Mouse (Mus musculus) neural tube, embryonic 11.5 days (tissue): ENCODE measurements around the gene Aktip. TPM values are rescaled to one million over a fixed set of nuclear protein-coding genes. Genes with fewer than 3 reads are reported as not detected.

Source experiments
- ATAC-seq: fragments of 200-750 bp; cut with Nextera tagmentation; 2 replicates; pipeline ENCODE4 v1.8.0; 2017; ENCODE audit warnings: moderate number of reproducible peaks, mild to moderate bottlenecking, moderate TSS enrichment, moderate library complexity; ENCODE audit not compliant: insufficient read depth, low FRiP score, low TSS enrichment
- DNase-seq: peaks from one replicate; pipeline ENCODE4 v3.0.0-alpha.2; 2015; ENCODE audit warnings: low spot score
- H3K27ac ChIP-seq: fragments of 300-500 bp; sonication (generic); 2 replicates; pipeline ENCODE4 v1.5.1; 2014; ENCODE audit warnings: low read depth, mild to moderate bottlenecking, low read length
- H3K27me3 ChIP-seq: fragments of 300-500 bp; sonication (generic); 2 replicates; pipeline ENCODE4 v1.6.1; 2014; ENCODE audit warnings: mild to moderate bottlenecking, low read length, mixed read lengths; ENCODE audit not compliant: control insufficient read depth, insufficient read depth
- H3K36me3 ChIP-seq: fragments of 300-500 bp; sonication (generic); 2 replicates; pipeline ENCODE4 v1.6.1; 2014; ENCODE audit warnings: mild to moderate bottlenecking, low read length, moderate library complexity, mixed read lengths; ENCODE audit not compliant: control insufficient read depth, insufficient read depth
- H3K4me1 ChIP-seq: fragments of 300-500 bp; sonication (generic); 2 replicates; pipeline ENCODE4 v1.6.1; 2014; ENCODE audit warnings: low read length, mixed read lengths; ENCODE audit not compliant: control insufficient read depth, insufficient read depth
- H3K4me2 ChIP-seq: fragments of 300-500 bp; sonication (generic); 2 replicates; pipeline ENCODE4 v1.6.1; 2014; ENCODE audit warnings: low read depth, mild to moderate bottlenecking, moderate library complexity
- H3K4me3 ChIP-seq: fragments of 300-500 bp; sonication (generic); 2 replicates; pipeline ENCODE4 v1.5.1; 2014; ENCODE audit warnings: low read depth, low read length
- H3K9ac ChIP-seq: fragments of 300-500 bp; sonication (generic); 2 replicates; pipeline ENCODE4 v1.6.1; 2014; ENCODE audit warnings: mild to moderate bottlenecking, low read length
- H3K9me3 ChIP-seq: fragments of 300-500 bp; sonication (generic); 2 replicates; pipeline ENCODE4 v1.6.1; 2016; ENCODE audit warnings: low read length; ENCODE audit not compliant: control insufficient read depth
- WGBS: fragments of 180-500 bp; shearing (Covaris S2); extraction: QIAGEN DNeasy Blood & Tissue Kit; methylation state at CpG from one replicate; pipeline ENCODE4 v1.1.7; 2014; 5-methylcytosine and 5-hydroxymethylcytosine counted together
- polyA plus RNA-seq: library from polyadenylated mRNA; unstranded; fragments of >200 nt; fragmentation: Nextera tagmentation; extraction: Ambion mirVana; gene quantifications from 2 replicates; pipeline ENCODE4 v1.2.1, GENCODE M21; 2014

Gene Aktip
- polyA plus RNA-seq, 1 experiment from 2014 or later: 82.0 TPM

GRCm38 (mm10) chr8:91176176-91176575, 23.6 kb downstream of the Aktip start:
- Histone ChIP-seq H3K4me3 (no peak overlapping the region), H3K4me1 (peaks cover 5% of the 10 kb centered on the region; the same call in 1 of the 2 replicates), H3K27ac (no peak overlapping the region), H3K4me2 (no peak overlapping the region), H3K9ac (no peak overlapping the region), H3K36me3 (no peaks in the 10 kb centered on the region), H3K9me3 (no peaks in the 10 kb centered on the region), H3K27me3 (no peaks in the 10 kb centered on the region)
- 73% methylated on average over 14 of the region's 14 CpGs for WGBS
- ATAC-seq (no peak), DNase-seq (no peak)

- DNase-seq: peak; percentile 47
- no peak overlapping the region for H3K9ac ChIP-seq
- no peak overlapping the region for H3K27ac ChIP-seq
- ATAC-seq: peak; percentile 67
- no peaks in the 10 kb centered on the region for H3K9me3 ChIP-seq
- no peaks in the 10 kb centered on the region for H3K27me3 ChIP-seq
- H3K4me3 ChIP-seq: no peak overlapping the region
- peaks cover 11% of the 10 kb centered on the region; the same call in 1 of the 2 replicates for H3K4me1 ChIP-seq
- H3K36me3 ChIP-seq: no peaks in the 10 kb centered on the region
- H3K4me2 ChIP-seq: no peak overlapping the region
- WGBS: 26% methylated on average over 13 of the region's 13 CpGs
Observed at GRCm38 (mm10) chr8:91171605-91172004, 28.2 kb downstream of the Aktip start.

GRCm38 (mm10) chr8:91170914-91171313, 28.9 kb downstream of the Aktip start:
- Histone ChIP-seq H3K36me3 (no peaks in the 10 kb centered on the region), H3K27ac (no peak overlapping the region), H3K9ac (no peak overlapping the region), H3K4me2 (peak overlapping the region; percentile 28), H3K4me1 (peaks cover 11% of the 10 kb centered on the region; the same call in 1 of the 2 replicates), H3K4me3 (no peak overlapping the region), H3K27me3 (no peaks in the 10 kb centered on the region), H3K9me3 (no peaks in the 10 kb centered on the region)
- no peak for ATAC-seq
- peak; percentile 53 for DNase-seq
- WGBS: 56% methylated on average over 14 of the region's 14 CpGs

GRCm38 (mm10) chr8:91170152-91170551, 29.6 kb downstream of the Aktip start:
- H3K36me3 ChIP-seq: no peaks in the 10 kb centered on the region
- no peak overlapping the region for H3K27ac ChIP-seq
- H3K9ac ChIP-seq: no peak overlapping the region
- H3K27me3 ChIP-seq: no peaks in the 10 kb centered on the region
- DNase-seq: no peak
- no peak overlapping the region for H3K4me3 ChIP-seq
- peaks cover 11% of the 10 kb centered on the region; the same call in 1 of the 2 replicates for H3K4me1 ChIP-seq
- ATAC-seq: no peak
- 81% methylated on average over 6 of the region's 6 CpGs for WGBS
- H3K4me2 ChIP-seq: no peak overlapping the region
- H3K9me3 ChIP-seq: no peaks in the 10 kb centered on the region

- Histone ChIP-seq H3K4me3 (no peak overlapping the region), H3K27me3 (no peaks in the 10 kb centered on the region), H3K27ac (no peak overlapping the region), H3K9me3 (no peaks in the 10 kb centered on the region), H3K36me3 (no peaks in the 10 kb centered on the region), H3K9ac (no peak overlapping the region), H3K4me2 (no peak overlapping the region), H3K4me1 (no peaks in the 10 kb centered on the region; the same call in 1 of the 2 replicates)
- WGBS: 63% methylated on average over 15 of the region's 15 CpGs
- ATAC-seq (no peak), DNase-seq (no peak)
Observed at GRCm38 (mm10) chr8:91159959-91160800, 39.6 kb downstream of the Aktip start.

- WGBS: 96% methylated on average over 10 of the region's 10 CpGs
- Histone ChIP-seq H3K27ac (no peak overlapping the region), H3K4me3 (no peak overlapping the region), H3K36me3 (no peaks in the 10 kb centered on the region), H3K9ac (no peak overlapping the region), H3K4me2 (no peak overlapping the region), H3K4me1 (no peaks in the 10 kb centered on the region; the same call in 1 of the 2 replicates), H3K27me3 (no peaks in the 10 kb centered on the region), H3K9me3 (no peaks in the 10 kb centered on the region)
- ATAC-seq: no peak
- no peak for DNase-seq
Observed at GRCm38 (mm10) chr8:91158617-91159016, 41.2 kb downstream of the Aktip start.

GRCm38 (mm10) chr8:91154564-91154963, 45.2 kb downstream of the Aktip start:
- no peaks in the 10 kb centered on the region for H3K27me3 ChIP-seq
- H3K4me3 ChIP-seq: no peak overlapping the region
- WGBS: 41% methylated on average over 6 of the region's 6 CpGs
- ATAC-seq: no peak
- no peak overlapping the region for H3K9ac ChIP-seq
- no peak overlapping the region for H3K27ac ChIP-seq
- no peak for DNase-seq
- no peak overlapping the region for H3K4me2 ChIP-seq
- H3K4me1 ChIP-seq: no peaks in the 10 kb centered on the region
- H3K9me3 ChIP-seq: no peaks in the 10 kb centered on the region
- no peaks in the 10 kb centered on the region for H3K36me3 ChIP-seq

GRCm38 (mm10) chr8:91153831-91154230, 45.9 kb downstream of the Aktip start:
- no peaks in the 10 kb centered on the region for H3K27me3 ChIP-seq
- no peak overlapping the region for H3K4me3 ChIP-seq
- H3K9me3 ChIP-seq: no peaks in the 10 kb centered on the region
- no peak for ATAC-seq
- H3K27ac ChIP-seq: no peak overlapping the region
- no peak overlapping the region for H3K4me2 ChIP-seq
- 78% methylated on average over 3 of the region's 3 CpGs for WGBS
- no peak for DNase-seq
- no peak overlapping the region for H3K9ac ChIP-seq
- H3K4me1 ChIP-seq: no peaks in the 10 kb centered on the region
- H3K36me3 ChIP-seq: no peaks in the 10 kb centered on the region

GRCm38 (mm10) chr8:91151531-91151930, 48.2 kb downstream of the Aktip start:
- Histone ChIP-seq H3K4me3 (no peak overlapping the region), H3K9ac (no peak overlapping the region), H3K9me3 (no peaks in the 10 kb centered on the region), H3K4me1 (no peaks in the 10 kb centered on the region), H3K36me3 (no peaks in the 10 kb centered on the region), H3K27ac (no peak overlapping the region), H3K4me2 (no peak overlapping the region), H3K27me3 (no peaks in the 10 kb centered on the region)
- 85% methylated on average over 7 of the region's 7 CpGs for WGBS
- DNase-seq (no peak), ATAC-seq (no peak)
